Mouse (Mus musculus) lung, embryonic 16.5 days (tissue): ENCODE measurements around the gene Ppfibp1. TPM values are rescaled to one million over a fixed set of nuclear protein-coding genes. Genes with fewer than 3 reads are reported as not detected.
A peak's percentile ranks its signal among the peaks of the same experiment; 100 is the strongest.

Experiments
- ATAC-seq: fragments of 200-750 bp; cut with Nextera tagmentation; 2 replicates; pipeline ENCODE4 v1.8.0; 2017; ENCODE audit warnings: low read depth, mild to moderate bottlenecking, moderate library complexity
- H3K27ac ChIP-seq: fragments of 300-500 bp; sonication (generic); 2 replicates; pipeline ENCODE4 v1.5.1; 2014; ENCODE audit warnings: mild to moderate bottlenecking, control low read depth, low read length
- H3K27me3 ChIP-seq: fragments of 300-500 bp; sonication (generic); 2 replicates; pipeline ENCODE4 v1.6.1; 2014; ENCODE audit warnings: low read depth, low read length, mixed read lengths; ENCODE audit not compliant: control insufficient read depth, insufficient read depth
- H3K36me3 ChIP-seq: fragments of 300-500 bp; sonication (generic); 2 replicates; pipeline ENCODE4 v1.6.1; 2014; ENCODE audit warnings: low read length; ENCODE audit not compliant: control insufficient read depth, insufficient read depth
- H3K4me1 ChIP-seq: fragments of 300-500 bp; sonication (generic); replicated peaks from 2 replicates; pipeline ENCODE4 v1.6.1; 2014; ENCODE audit warnings: low read length, mixed read lengths; ENCODE audit not compliant: control insufficient read depth, insufficient read depth
- H3K4me2 ChIP-seq: fragments of 300-500 bp; sonication (generic); 2 replicates; pipeline ENCODE4 v1.6.1; 2014; ENCODE audit warnings: low read depth, low read length, control low read depth
- H3K4me3 ChIP-seq: fragments of 300-500 bp; sonication (generic); 2 replicates; pipeline ENCODE4 v1.5.1; 2014; ENCODE audit warnings: mild to moderate bottlenecking, low read length, control low read depth
- H3K9ac ChIP-seq: fragments of 300-500 bp; sonication (generic); 2 replicates; pipeline ENCODE4 v1.6.1; 2014; ENCODE audit warnings: low read length, control low read depth
- H3K9me3 ChIP-seq: fragments of 300-500 bp; sonication (generic); 2 replicates; pipeline ENCODE4 v1.6.1; 2016; ENCODE audit warnings: low read length; ENCODE audit not compliant: control insufficient read depth
- WGBS: fragments of 180-500 bp; shearing (Covaris S2); extraction: QIAGEN DNeasy Blood & Tissue Kit; methylation state at CpG from one replicate; pipeline ENCODE4 v1.1.7; 2014; 5-methylcytosine and 5-hydroxymethylcytosine counted together
- polyA plus RNA-seq: library from polyadenylated mRNA; unstranded; fragments of >200 nt; fragmentation: Nextera tagmentation; extraction: Ambion mirVana; gene quantifications from 2 replicates; pipeline ENCODE4 v1.2.1, GENCODE M21; 2015

The Ppfibp1 gene
- polyA plus RNA-seq, 1 experiment from 2014 or later, result 50.5 TPM

DNA sequence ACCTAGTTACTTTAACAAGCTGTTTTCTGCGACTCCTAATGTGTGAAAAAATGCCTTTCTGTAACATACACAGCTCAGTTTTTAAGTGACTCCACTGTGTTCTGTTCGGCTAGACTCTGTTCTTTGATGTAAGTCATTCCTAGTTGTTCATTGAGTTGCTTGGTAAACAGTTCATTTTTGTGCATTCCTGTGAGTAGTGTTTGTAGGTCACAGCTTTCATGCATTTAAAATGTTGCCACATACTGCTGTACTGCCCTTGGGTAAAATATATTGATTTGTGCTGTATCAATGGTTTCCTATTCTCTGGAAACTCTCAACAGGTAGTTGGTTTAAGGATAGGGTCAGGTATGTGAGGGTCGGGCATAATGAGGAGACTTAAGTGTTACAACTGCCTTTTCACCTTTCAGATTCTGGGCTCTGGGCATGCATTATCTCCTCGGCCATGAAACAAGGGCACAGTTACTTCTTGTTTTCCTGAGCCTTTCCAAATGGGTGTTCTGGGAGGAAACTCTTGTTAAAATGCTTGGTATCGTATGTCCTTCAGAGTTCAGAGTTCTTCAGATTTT is 38.2 kb downstream of the Ppfibp1 start:
- Histone ChIP-seq H3K4me1 (peaks cover 14% of the 10 kb centered on the region), H3K36me3 (no peaks in the 10 kb centered on the region), H3K9me3 (no peaks in the 10 kb centered on the region), H3K9ac (no peak overlapping the region), H3K27ac (no peak overlapping the region), H3K4me3 (no peak overlapping the region), H3K4me2 (no peak overlapping the region), H3K27me3 (no peaks in the 10 kb centered on the region)
- WGBS, result 58% methylated on average over 5 of the region's 5 CpGs
- no peak for ATAC-seq

DNA sequence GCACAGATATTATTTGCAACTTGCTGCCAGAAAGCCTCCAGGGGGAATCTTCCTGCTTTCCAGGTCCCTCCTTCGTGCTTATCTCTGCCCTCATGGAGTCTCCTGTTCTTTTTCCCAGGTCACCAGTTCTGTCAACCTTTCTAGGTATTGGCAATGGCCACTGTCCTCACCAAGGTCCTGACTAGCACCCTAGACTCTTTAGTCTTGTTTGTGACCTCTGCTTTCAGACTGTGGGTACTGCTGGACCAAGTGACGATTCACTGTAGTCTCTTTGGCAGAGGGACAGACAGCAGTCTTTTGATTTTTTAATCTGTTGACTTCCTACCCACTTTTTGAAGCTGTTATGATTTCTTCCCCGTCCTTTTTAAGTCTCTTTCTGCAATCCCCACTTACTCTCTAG is 39.8 kb downstream of the Ppfibp1 start:
- no peaks in the 10 kb centered on the region for H3K27me3 ChIP-seq
- H3K4me1 ChIP-seq, result peaks cover 18% of the 10 kb centered on the region
- no peak overlapping the region for H3K4me2 ChIP-seq
- peak overlapping the region; percentile 21; the same call in 1 of the 2 replicates for H3K27ac ChIP-seq
- 34% methylated on average over 3 of the region's 3 CpGs for WGBS
- H3K36me3 ChIP-seq, result no peaks in the 10 kb centered on the region
- H3K4me3 ChIP-seq, result no peak overlapping the region
- no peak overlapping the region for H3K9ac ChIP-seq
- no peaks in the 10 kb centered on the region for H3K9me3 ChIP-seq
- no peak for ATAC-seq

DNA sequence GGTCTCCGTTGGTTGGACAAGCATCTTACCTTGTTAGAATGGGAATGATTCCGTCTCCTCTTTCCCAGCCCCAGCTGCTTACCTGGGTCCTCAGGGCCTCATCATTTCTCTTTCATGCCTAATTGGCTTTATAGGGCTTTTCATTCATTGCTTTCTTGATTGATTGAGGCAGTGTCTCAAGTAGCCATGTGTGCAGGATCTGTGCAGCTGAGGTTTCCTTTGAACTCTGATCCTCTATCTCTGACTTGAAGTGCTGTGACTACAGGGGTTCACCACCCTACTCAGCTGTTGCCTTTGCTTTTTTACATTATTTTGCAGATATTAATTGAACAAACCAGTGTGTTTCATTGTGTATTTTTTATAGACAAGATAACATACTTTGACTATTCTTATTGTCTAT is 40.7 kb downstream of the Ppfibp1 start:
- no peak for ATAC-seq
- no peaks in the 10 kb centered on the region for H3K9me3 ChIP-seq
- H3K4me1 ChIP-seq, result peaks cover 20% of the 10 kb centered on the region
- no peaks in the 10 kb centered on the region for H3K27me3 ChIP-seq
- H3K4me3 ChIP-seq, result no peak overlapping the region
- H3K27ac ChIP-seq, result no peak overlapping the region
- H3K9ac ChIP-seq, result no peak overlapping the region
- no peak overlapping the region for H3K4me2 ChIP-seq
- WGBS, result 87% methylated on average over 2 of the region's 2 CpGs
- no peaks in the 10 kb centered on the region for H3K36me3 ChIP-seq

DNA sequence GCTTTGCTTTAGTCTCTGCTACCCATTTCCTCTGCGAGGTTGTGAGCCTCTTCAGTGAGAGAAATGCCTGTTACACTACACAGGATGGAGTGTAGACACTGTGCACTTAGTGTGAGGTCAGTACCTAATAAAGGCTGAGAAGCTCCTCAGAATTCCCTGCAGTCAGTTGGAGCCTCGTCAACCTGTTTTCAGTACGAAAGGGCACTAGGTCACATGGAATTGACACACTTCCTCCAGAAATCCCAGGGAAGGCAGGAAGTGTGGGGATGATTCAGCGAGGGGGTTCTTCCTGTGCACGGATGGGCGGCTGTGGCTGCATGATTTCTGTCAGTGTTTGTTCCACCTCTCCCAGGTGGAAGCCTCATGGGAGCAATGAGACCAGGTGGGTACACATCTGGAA is 44.8 kb downstream of the Ppfibp1 start:
- H3K27ac ChIP-seq, result 0 out of 2 replicates have a peak overlapping the region, but pooled peaks have one; percentile 5
- WGBS, result 47% methylated on average over 6 of the region's 6 CpGs
- ATAC-seq, result peak; percentile 15; the same call in 1 of the 2 replicates
- H3K4me3 ChIP-seq, result no peak overlapping the region
- H3K9me3 ChIP-seq, result no peaks in the 10 kb centered on the region
- no peak overlapping the region for H3K9ac ChIP-seq
- H3K4me2 ChIP-seq, result no peak overlapping the region
- H3K27me3 ChIP-seq, result no peaks in the 10 kb centered on the region
- peaks cover 8% of the 10 kb centered on the region for H3K4me1 ChIP-seq
- H3K36me3 ChIP-seq, result no peaks in the 10 kb centered on the region

DNA sequence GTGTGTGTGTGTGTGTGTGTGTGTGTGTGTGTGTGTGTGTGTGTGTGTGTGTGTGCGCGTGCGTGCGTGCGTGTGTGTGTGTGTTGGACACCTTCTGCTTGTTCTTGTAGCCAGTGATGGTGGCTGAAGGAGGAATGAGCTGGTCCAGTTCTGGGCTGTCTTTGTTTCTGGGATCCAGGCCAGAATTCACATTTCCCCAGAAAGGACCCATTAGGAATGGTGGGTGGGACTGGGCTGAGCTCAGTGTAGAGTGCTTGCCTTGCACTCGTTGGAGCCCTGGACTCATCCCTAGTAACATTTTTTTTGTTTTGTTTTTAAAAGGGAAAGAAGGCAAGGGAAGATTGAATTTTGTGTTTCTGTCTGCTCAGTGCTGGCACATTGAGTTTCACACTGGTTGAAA is 47.7 kb downstream of the Ppfibp1 start:
- H3K4me1 ChIP-seq, result peaks cover 8% of the 10 kb centered on the region
- H3K36me3 ChIP-seq, result peaks cover 10% of the 10 kb centered on the region; the same call in 1 of the 2 replicates
- 71% methylated on average over 6 of the region's 6 CpGs for WGBS
- no peak overlapping the region for H3K4me3 ChIP-seq
- H3K4me2 ChIP-seq, result no peak overlapping the region
- H3K9ac ChIP-seq, result no peak overlapping the region
- no peaks in the 10 kb centered on the region for H3K27me3 ChIP-seq
- ATAC-seq, result peak; percentile 93
- H3K9me3 ChIP-seq, result no peaks in the 10 kb centered on the region
- no peak overlapping the region for H3K27ac ChIP-seq

DNA sequence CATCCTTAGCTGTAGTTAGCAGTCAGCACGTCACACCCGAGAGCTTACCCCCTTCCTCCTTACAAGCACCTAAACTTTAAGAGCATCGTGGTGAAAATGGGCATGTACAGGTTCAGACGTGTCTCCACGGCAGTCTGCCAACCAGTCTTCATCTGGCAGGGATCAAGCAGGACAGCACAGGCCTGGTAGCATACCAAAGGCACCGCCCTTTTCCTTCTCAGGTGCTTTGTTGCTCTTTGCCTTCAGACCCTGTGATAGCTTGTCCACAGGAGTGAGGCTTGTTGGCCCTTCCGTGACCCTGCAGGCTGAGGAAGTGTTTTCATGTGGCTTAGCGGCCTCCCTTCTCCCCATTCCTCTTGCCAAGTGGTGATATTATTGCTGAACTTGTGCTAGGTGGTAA is 50.7 kb downstream of the Ppfibp1 start:
- Histone ChIP-seq H3K27ac (no peak overlapping the region), H3K9me3 (no peaks in the 10 kb centered on the region), H3K4me1 (peaks cover 2% of the 10 kb centered on the region; the same call in 1 of the 2 replicates), H3K9ac (no peak overlapping the region), H3K27me3 (no peaks in the 10 kb centered on the region), H3K36me3 (peaks cover 10% of the 10 kb centered on the region; the same call in 1 of the 2 replicates), H3K4me3 (no peak overlapping the region), H3K4me2 (no peak overlapping the region)
- ATAC-seq, result peak; percentile 37; the same call in 1 of the 2 replicates
- 66% methylated on average over 8 of the region's 8 CpGs for WGBS

DNA sequence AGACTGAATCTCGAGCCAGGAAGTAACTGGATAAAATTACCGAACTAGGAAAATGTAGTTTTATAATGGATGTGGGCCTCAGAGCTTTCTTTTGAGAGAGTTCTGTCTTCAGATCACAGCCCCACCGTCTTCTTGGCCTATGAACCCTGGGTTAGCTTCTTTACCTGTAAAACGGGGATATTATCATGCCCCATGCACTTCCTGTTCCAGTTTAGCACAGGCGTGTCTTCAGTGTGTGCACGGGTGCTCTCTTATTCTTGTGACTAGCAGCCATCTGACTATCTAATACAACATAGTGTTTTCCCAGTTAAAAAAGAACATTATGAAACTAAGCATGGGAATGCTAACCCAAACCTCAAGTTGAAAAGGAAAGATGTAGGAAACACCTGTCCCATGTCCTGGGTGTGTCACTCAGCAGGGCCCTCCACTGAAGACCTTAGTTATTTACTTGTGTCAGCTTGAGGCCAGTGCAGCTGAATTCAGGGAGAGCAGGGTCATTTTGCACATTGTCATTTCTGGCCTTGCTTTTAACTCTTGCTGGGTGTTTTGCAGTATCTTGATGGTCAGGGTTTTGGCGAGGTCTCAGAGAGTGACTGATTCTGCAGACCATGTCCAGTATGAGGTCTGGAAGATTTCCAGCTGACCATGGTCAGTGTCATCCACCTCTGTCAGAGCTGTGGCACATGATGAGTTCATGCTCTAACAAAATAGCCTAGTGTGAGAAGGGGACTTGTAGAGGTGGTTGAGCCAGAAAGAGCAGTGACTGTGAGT is 53.4 kb downstream of the Ppfibp1 start:
- no peak overlapping the region for H3K9ac ChIP-seq
- 72% methylated on average over 7 of the region's 7 CpGs for WGBS
- no peaks in the 10 kb centered on the region for H3K9me3 ChIP-seq
- no peaks in the 10 kb centered on the region for H3K27me3 ChIP-seq
- H3K4me1 ChIP-seq, result peaks cover 15% of the 10 kb centered on the region
- no peak for ATAC-seq
- H3K36me3 ChIP-seq, result peaks cover 10% of the 10 kb centered on the region; the same call in 1 of the 2 replicates
- H3K4me2 ChIP-seq, result no peak overlapping the region
- H3K4me3 ChIP-seq, result no peak overlapping the region
- H3K27ac ChIP-seq, result no peak overlapping the region

DNA sequence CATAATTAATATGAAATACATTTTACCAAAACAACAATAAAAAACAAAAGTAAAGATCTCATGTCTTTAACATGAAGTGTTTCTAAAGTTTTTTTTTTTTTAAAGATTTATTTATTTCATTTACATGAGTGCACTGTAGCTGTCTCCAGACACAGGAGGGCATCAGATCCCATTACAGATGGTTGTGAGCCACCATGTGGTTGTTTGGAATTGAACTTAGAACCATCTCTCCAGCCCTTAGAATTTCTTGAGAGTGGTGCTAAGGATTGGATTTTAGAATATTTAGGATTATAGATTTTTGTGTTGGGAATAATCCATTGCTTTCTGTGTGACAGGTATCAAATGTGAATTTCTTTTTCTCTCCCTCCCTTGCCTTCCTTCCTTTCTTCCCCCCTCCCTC is 55.7 kb downstream of the Ppfibp1 start:
- H3K36me3 ChIP-seq, result peaks cover 7% of the 10 kb centered on the region; the same call in 1 of the 2 replicates
- ATAC-seq, result no peak
- peaks cover 25% of the 10 kb centered on the region for H3K4me1 ChIP-seq
- H3K4me3 ChIP-seq, result no peak overlapping the region
- H3K4me2 ChIP-seq, result no peak overlapping the region
- H3K9me3 ChIP-seq, result no peaks in the 10 kb centered on the region
- H3K27me3 ChIP-seq, result no peaks in the 10 kb centered on the region
- no peak overlapping the region for H3K27ac ChIP-seq
- H3K9ac ChIP-seq, result no peak overlapping the region

DNA sequence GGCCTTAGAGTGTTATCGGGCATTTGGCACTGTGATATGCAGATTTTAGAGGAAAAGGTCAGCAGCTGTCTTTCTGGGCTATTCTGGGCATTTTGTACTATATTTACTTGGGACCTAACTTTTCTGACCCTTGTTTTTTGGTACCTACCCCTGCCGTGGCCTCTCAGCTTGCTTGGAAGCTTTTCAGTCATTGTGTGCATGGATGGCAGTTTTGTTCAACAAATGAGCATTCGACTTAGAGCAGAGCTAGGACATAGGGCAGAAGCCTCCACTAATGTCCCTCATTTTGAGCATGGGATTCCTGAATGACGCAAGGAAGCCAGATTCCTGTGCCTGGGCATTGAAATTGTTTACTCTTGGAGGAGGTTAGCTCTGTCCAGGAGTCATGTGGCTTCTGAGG is 56.5 kb downstream of the Ppfibp1 start:
- peak overlapping the region; percentile 13; the same call in 1 of the 2 replicates for H3K9ac ChIP-seq
- H3K27me3 ChIP-seq, result no peaks in the 10 kb centered on the region
- H3K4me1 ChIP-seq, result peaks cover 29% of the 10 kb centered on the region
- H3K9me3 ChIP-seq, result no peaks in the 10 kb centered on the region
- H3K4me2 ChIP-seq, result no peak overlapping the region
- no peak overlapping the region for H3K4me3 ChIP-seq
- peak overlapping the region; percentile 37; the same call in 1 of the 2 replicates for H3K27ac ChIP-seq
- ATAC-seq, result no peak
- peaks cover under 1% of the 10 kb centered on the region; the same call in 1 of the 2 replicates for H3K36me3 ChIP-seq
- WGBS, result 41% methylated on average over 4 of the region's 4 CpGs
